Mouse (Mus musculus) testis, postnatal 14 days (tissue): ENCODE measurements around the gene Hltf.
"Not testable (repeated sequence)": the region's sequence is repeated elsewhere in the genome, so short reads cannot be mapped to it uniquely, and the experiment has no call there.

Source experiments
- DNase-seq: peaks from one replicate; pipeline ENCODE4 v3.0.0; 2021; ENCODE audit warnings: low spot score

Hltf gene

DNA sequence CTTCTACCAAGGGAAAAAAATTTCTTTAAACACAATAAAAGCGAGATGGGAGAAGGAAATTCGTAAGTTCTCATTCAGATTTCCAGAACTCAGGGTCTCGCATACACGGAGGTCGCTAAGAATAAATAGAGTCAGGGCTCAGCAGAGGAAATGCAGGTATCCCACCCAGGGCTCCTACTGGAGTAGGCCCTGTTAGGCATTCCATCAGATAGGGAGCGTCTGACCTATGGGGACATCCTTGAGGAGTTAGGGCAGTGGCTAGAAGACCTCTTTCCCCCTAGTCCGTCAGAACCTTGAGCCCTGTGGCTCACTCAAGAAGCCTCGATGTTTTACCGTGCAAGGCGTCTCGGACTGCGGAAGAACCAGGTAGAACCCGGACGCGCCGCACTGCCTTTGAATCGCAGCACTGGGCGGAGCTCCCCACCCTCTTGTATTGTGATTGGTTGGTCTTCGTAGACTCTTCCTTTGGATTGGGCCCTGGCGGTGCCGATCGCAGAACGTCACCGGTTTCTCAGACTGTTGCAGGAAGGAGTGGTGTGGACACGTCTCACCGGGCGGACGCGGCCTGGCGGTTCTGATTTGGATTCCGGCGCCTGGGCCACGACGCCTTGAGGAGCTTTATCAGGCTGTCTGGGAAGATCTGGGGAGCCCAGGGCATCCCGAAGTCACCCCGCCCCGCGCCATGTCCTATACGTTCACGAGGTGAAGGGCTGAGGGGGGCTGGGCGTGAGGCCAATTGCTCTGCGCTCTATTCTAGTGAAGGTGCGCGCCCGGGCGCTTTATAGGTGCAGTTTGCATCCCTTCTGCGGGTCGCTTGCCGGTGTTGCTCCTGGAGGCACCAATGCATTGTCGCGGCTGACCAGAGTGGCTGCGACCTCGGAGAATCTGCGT, at the start of gene Hltf:
TSS of gene Hltf (plus strand) at position 506 of the 891 bp plus-strand sequence.
- DNase-seq: peak; percentile 94

DNA sequence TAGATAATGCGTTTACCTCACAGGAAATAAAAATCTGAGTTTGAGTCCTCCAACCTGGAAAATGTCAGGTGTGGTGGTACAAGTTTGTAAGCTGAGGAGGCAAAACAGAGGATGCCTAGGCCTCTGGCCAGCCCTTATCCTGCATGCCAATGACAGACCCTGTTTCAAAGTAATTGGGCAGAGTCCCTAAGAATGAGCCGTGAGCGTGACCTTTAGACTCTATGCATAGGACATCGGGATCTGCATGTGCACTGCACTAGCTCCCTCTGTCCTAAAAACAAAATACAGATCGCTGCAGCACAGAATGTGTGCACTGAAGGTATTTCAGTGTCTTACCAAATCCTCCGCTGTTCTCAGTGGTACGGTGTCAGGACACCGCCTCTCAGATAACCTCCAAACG, 47.1 kb upstream of the Hltf start:
- no peak for DNase-seq

DNA sequence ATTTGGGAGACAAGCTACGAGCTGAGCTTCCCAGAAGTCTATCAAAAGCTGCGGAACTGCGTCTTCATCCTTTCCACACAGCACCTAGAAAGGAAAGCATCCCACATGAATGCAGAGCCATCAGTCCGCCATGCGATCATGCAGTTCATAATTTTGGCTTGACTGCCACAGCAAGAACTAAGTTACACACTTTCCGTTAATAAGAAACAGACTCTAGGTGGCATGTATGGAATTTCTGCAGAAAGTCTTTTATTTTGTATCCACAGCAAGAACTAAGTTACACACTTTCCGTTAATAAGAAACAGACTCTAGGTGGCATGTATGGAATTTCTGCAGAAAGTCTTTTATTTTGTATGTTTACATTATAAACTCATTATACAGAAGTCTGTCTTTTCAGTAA, 46.7 kb upstream of the Hltf start:
- not testable (repeated sequence) for DNase-seq

DNA sequence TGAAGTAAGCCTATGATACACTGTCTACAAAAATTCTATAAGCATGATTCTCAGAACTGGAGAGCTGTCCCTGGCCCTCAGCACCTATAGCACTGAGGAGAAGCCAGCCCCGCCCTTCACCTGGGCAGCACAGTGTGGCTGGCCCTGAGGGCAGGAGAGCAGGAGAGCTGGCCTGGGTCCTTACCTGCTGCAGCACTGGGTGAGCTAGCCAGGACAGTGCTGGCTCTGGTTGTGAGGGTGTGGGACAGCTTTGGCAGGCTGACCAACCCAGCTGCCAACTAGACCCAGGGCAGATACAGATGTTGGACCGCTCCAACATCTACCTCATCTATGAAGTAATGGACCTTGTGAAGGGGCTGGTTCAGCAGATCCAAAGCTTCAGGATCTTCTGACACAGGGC, 43.2 kb upstream of the Hltf start:
- DNase-seq: no peak

DNA sequence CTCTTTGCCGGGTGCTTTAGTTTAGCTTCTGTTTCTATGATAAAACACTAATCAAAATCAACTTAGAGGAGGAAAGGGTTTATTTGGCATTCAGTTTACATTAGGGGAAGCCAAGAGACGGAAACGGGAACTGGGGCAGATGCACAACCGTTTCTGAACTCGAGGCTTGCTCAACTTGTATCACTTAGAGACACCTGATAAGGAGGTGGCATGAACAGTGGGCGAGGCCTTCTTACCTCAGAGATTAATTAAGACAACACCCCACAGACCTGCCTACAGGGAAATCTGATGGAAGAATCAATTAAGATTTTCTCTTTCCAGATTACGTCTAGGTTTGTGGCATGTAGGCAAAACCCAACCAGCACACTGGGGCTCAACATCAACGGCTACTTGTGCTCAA, 39.5 kb upstream of the Hltf start:
- no peak for DNase-seq

DNA sequence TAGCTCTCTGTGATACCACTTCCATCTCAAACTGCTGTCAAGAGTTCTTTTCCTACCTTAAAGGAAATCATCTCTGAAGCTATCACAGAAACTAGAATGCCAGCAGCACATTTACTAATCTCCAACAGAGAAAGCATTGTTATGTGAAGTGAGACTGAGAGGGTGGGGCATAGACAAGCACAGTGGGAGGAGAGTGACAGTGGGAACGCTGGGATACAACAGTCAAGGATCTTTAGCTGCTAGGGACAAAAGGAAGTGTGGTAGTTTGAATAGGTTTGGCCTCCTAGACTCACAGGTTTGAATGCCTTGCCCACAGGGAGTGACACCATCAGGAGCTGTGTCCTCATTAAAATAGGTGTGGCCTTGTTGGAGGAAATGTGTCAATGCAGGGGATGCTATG, 33.8 kb upstream of the Hltf start:
- no peak for DNase-seq

DNA sequence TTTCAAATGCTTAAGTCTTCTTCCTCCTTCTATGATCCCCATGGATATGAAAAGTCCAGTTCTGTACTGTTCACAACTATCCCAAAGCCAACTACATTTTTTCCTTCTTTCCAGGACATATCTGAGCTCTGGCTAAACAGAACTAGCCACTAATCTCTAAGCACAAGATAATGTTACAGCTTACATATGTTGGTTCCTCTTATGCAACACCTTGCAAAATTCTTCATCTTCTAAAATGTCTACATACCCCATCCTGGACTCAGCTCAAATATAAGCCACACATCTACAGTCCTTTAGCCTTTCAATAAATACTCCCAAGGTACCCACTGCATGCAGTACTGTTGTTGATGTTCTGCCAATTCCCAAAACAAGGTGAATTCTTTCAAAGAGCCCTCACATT, 31.1 kb upstream of the Hltf start:
- DNase-seq: no peak

DNA sequence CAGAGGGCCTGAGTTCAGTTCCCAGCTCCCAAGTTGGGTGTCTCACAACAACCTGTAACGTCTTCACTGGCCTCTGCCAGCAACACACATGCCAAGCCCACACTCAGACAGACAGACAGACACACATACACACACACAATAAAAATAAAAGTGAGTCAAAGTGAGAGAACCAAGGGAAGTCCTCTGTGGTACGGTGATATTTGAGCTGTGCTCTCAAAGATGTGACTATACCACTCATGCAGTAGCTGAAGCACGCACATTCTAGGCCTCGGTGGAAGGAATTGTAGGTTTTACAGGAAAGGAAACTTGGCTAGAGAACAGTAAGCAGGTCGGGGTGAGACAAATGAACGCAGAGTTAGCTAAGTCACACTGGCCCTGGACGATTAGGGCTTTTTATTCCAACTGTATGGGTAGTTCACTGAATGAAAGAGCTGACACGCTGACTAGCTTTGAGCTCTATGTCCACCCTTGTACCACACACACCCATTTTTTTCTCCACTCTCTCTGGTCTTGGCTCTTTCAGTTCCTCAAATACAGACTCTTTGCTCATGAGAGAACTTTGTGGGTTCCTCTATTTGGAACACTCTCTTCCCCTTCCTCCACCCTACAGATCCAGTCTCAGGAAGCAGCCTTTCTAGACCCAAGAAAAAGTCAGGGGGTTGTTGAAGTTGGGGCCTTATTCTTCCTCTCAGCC, 30.5 kb upstream of the Hltf start:
- DNase-seq: no peak

DNA sequence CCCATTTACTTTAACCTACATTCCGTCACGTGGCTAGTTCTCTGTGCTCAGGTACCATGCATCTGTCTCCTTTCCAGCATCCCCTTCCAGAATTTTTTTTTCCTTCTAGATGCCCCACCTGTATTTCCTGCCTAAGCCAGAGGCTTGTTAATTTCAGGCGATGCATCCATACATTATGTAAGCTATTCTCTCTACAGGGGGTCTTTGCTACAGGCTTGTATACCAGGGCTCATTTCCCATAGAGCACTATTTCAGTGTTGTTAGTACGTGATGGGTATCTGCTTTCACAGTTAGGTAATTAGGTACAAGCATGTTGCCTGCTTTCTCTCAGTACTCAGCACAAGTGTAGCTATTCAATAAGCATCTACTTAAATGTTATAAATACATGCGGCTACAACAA, 29.8 kb upstream of the Hltf start:
- no peak for DNase-seq

DNA sequence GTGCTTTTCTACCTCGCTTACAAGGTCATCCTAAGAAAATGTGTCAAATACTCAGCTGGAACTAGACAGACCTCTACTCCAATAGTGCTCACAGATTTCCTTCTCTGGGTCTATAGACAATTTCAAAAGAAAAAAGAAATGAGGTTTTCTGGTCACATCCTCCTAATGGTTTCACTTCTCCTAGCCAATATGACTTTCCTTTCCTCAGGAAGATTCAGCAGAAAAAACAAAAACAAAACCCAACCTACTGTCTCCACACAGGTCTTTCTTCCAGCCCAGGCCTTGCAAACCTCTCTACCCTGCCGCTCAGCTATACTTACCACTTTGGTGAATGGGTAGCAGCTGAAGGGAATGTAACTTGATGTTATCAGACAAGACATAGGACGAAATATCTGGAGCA, 29.0 kb upstream of the Hltf start:
- DNase-seq: no peak

DNA sequence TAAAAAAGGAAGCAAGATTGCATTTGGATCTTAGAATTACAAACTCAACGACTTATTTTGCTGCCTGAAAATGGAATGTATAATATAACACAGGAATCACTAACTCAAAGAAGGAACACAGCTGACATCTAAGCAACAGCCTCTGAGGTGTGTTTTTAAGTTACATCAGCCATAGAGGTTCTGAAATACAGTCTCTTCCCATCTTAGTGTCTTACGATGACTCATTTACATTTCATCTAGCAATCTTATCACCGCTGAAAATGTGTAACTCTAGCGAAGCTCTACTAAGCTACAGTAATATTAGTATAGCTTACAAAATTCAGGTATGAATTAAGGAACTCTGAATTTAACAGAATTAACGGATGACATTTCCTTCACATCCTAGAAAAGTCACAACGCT, 26.8 kb upstream of the Hltf start:
- DNase-seq: no peak

DNA sequence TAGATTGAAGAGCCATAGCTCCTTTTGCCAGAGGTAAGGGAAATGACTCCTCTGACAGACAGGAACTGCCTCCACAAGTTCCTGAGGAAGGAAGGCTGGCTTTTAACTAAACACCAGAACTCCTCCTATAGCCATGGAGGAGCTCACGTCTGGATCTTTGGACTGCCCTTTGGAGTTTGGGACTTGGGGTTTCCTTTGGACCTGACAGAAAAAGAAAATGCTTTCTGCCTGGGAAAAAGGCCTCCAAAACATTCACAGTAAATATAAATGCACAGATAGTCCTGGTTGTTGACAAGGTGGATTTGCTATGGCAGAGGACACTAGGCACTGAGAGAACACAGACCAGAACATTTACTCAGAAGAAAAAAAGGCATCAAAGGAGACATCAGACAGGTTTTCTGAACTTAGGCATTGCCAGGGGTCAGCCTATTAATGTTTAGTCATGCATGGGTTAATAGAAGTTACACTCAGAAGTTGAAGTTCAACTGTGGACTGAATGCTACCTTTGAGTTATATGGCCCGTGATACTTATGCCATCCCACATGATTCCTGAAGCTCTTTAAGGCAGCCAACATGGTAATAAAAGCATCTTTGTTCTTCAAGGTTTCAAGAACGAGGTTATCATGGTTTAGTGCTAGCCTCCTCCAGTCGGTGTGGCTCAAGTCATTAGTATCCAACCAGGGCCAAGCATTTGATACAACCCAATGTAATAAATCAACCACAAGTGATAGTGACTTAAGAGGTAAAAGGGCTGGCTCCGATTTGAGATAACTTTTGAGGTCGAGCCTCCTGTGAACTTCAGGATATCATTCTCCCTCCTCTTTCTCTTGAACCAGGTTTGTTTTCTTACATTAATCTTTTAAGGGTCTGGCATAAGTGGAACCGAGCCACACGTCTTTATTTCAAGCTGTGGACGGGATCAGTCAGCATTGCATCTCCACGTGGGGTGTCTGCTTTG, 23.6 kb upstream of the Hltf start:
- peak; percentile 42 for DNase-seq

DNA sequence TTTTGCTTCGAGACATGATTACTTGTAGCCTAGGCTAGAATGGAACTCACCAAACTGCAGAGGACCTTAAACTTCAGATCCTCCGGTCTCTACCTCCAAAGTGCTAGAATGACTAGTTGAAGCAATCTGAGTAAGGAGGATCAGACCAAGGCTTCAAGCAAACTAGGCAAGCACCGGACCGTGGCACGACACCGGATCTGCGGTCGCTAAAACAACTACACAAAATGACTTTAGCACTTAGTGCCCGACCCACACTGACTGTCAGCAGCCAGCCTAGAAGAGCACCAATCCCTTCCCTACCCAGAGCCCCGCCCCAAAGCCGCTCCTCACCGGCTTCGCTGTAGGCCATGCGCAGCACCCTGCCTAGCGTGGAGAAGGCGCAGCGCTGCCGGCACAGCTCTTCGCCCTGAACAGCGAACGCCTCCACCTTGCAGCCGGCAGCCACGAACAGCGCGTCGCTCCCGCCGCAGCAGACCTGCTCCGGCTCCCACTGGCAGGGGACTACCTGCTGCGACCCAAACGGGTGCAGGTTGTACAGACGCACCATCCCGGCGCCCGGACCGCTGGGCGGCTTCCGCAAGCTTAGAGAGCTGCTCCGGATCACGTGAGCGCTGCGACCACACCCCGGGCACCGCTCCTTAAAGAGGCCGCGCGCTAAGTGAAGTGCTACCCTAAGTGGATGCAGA, 22.7 kb upstream of the Hltf start, which contains the start of gene Hps3:
TSS of gene Hps3 (minus strand) at position 597 of the 686 bp plus-strand sequence.
- peak; percentile 83 for DNase-seq

DNA sequence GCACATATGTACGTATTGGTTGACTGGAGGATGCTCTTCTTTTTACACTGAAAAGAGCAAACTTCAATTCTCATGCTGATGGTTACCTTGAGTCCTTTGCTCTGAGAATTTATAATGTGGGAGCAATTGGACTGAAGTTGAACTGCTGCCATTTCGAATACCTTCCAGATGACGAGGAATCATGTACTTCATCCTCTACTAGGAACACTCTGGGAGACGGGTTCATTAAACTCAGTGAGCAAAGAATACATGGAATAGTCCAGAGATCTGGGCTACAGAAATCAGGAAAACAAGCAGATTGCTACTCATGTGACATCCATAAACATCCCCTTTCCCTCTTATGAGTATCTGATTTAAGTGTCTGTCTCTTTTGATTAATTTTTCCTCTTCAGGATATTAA, 21.5 kb upstream of the Hltf start:
- DNase-seq: no peak

DNA sequence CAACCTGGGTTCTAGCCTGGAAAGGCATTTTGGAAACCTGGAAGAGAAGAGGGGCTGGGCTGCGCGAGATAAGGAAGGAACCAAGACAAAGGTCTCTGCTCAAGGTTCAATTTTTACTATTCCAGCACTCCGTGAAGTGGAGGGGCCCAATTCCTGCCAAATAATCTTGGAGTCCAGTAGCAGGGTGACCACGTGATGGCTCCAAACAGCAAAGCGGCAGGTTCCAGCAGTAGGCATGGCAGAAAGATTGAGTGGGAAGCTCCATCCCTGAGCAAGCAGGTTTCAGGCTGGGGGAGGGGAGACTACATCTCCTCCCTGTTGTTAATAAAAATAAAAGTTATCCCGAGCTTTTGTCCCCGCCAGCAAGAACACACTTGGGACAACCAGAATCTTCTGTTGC, 16.1 kb upstream of the Hltf start:
- not testable (repeated sequence) for DNase-seq

DNA sequence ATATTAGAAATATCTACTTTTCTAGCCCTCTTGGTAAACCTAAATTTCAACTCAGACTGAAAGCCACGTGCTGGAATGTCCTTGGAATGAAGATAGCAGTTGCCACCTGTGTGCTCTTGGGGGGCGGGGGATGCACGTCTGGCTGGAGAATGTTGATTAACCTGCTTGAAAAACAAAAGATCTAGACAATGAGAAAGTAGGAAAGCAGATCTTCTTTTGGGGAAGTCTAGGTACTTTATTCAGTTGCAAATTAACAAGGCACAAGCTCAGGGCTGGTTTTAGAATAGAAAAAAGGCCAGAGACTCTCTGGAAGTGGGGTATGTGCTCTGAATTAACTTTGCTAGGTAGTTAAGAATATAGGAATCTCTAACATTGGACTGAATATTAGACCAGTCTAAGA, 12.9 kb upstream of the Hltf start:
- DNase-seq: not testable (repeated sequence)

DNA sequence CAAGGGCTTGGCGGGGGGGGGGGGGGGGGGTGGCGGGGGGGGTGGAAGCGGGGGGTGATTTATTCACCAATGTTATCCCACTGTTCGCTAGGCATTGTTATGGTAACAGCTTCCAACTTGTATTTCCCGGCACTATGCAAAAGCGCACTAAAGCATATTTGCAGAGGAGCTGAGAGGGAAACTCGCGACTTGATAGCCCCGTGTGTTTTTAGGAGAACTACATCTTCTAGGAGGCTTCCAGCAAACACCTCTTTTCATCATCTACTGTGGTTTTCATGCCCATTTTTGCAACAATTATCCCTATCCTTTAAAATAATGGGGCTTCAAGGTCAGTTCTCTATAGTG, 558 bp downstream of the Hltf start:
- DNase-seq: no peak

DNA sequence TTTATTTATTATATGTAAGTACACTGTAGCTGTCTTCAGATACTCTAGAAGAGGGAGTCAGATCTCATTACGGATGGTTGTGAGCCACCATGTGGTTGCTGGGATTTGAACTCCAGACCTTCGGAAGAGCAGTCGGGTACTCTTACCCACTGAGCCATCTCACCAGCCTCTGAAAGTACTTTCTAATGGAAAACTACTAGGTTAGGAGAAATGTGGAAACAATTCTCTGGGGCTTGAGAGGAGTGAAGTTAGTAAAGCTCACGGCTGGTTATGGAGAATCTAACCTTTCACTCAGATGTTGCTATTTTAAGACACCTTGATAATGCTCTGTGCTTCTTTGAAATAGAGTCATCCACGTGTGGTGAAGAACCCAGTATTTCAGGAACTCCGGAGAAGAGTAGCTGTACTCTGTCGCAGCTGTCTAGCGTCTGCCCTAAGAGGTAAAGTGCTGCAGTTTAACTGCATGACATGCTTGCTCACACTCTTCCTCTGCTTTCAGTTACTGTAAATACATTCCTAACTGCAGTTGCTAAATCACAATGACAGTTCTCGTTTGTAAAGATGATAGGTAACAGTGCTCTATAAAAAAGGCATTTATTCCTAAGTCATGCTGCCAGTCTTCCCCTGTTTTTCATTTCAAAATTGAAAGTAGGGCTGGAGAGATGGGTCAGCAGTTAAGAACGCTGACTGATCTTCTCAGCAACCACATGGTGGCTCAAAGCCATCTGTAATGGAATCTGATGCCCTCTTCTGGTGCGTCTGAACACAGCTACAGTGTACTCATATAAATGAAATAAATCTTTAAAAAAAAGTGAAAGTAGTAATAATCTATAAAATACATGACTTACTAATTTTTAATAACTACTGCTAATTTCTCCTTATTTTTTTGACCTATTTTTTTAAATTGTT, 18.8 kb downstream of the Hltf start:
- no peak for DNase-seq

DNA sequence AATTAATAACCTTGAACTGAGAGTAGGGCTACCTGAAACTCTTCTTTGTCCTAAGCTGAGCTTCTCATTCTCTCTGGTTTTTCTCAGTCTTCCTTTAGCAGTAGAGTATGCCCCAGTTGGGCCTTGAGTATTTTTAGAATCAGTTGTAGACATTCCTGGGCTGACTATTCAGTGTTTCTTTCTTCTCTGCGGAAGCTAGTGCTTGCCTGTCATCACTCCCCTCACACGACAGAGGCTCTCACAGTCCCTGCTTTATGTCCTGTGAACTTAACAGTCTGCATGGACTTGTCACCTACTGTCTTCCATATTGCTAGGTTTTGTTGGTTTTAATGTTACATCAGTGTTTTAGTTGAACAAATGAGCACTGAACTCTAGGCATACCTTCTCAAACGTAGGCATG, 24.6 kb downstream of the Hltf start:
- DNase-seq: no peak

DNA sequence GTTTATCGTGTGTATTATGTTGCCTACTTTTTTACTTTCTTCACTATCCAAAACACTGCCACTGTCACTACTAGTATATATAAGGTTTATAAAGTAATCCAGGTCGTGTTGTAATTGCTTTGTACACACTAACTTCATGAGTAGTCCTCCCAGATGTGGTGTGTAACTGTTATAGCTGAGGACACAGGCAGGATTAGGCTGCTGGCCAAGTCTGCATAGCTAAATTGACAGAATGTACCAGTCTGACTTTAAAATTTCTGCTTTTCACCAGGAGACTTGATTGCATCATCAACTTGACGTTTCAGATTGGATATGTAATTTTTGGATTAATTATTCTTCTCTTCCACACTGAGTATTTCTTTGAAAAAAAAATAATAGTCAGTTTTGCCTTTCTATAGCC, 46.2 kb downstream of the Hltf start:
- no peak for DNase-seq

DNA sequence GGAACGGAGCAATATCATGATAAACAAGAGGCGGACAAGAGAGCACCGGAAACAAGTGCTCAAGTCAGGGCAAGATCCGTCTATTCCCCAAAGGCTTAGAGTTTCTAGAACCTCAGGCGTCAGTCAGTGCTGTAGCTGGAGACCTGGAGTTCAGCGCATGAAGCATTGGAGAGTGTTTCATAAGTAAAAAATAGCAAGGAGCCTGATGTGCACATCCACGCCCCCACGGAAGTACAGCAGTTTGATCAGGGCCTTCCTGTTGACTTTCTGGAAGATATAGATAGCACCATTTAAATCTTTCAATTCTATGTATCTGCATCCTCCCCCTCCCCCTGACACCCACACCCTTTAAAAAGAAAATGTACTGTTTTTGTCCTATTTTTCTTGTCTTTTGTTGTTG, 46.7 kb downstream of the Hltf start:
- DNase-seq: no peak
